Mouse (Mus musculus) retina, adult 2 months (tissue): ENCODE measurements around the gene Zfp626.
A peak's percentile ranks its signal among the peaks of the same experiment; 100 is the strongest.
"Not testable (repeated sequence)": the region's sequence is repeated elsewhere in the genome, so short reads cannot be mapped to it uniquely, and the experiment has no call there.

Experiments
- DNase-seq: peaks from one replicate; pipeline ENCODE4 v3.0.0-alpha.2; 2012; ENCODE audit warnings: low read depth, low spot score

Zfp626 gene

GRCm38 (mm10) chr7:27806896-27807295 lies at the start of gene Zfp626:
Zfp626 (plus strand) TSS chr7:27807196.
- not testable (repeated sequence) for DNase-seq

GRCm38 (mm10) chr7:27765176-27765886 lies 41.7 kb upstream of the Zfp626 start:
- DNase-seq = no peak

GRCm38 (mm10) chr7:27789306-27789705 lies 17.7 kb upstream of the Zfp626 start:
- no peak for DNase-seq

GRCm38 (mm10) chr7:27793865-27794264 lies 13.1 kb upstream of the Zfp626 start:
- DNase-seq = not testable (repeated sequence)

GRCm38 (mm10) chr7:27794566-27794965 lies 12.4 kb upstream of the Zfp626 start:
- no peak for DNase-seq

- DNase-seq = no peak
These were observed 8.8 kb upstream of the Zfp626 start for GRCm38 (mm10) chr7:27797906-27798811.

- no peak for DNase-seq
These were observed 5.9 kb upstream of the Zfp626 start for GRCm38 (mm10) chr7:27801137-27801536.

- no peak for DNase-seq
These were observed 4.0 kb upstream of the Zfp626 start for GRCm38 (mm10) chr7:27802986-27803385.

- peak; percentile 58 for DNase-seq
These were observed 2.5 kb upstream of the Zfp626 start for GRCm38 (mm10) chr7:27804297-27805030.

- not testable (repeated sequence) for DNase-seq
These were observed 309 bp downstream of the Zfp626 start for GRCm38 (mm10) chr7:27807305-27807704.

GRCm38 (mm10) chr7:27818526-27819110 lies 11.6 kb downstream of the Zfp626 start:
- DNase-seq = no peak

GRCm38 (mm10) chr7:27822611-27823010 lies 15.6 kb downstream of the Zfp626 start:
- DNase-seq = no peak

GRCm38 (mm10) chr7:27834131-27834530 lies 27.1 kb downstream of the Zfp626 start:
- DNase-seq = no peak

GRCm38 (mm10) chr7:27837896-27838295 lies 30.9 kb downstream of the Zfp626 start:
- no peak for DNase-seq

- DNase-seq = peak; percentile 67
These were observed 31.6 kb downstream of the Zfp626 start, which contains the start of gene Zfp59 for GRCm38 (mm10) chr7:27838323-27839249. Zfp59 (plus strand) TSS chr7:27838607.

GRCm38 (mm10) chr7:27839596-27839995 lies 32.6 kb downstream of the Zfp626 start:
- DNase-seq = no peak

GRCm38 (mm10) chr7:27840104-27840503 lies 33.1 kb downstream of the Zfp626 start:
- no peak for DNase-seq

- no peak for DNase-seq
These were observed 50.2 kb downstream of the Zfp626 start, which contains the start of gene Zfp607a for GRCm38 (mm10) chr7:27857227-27857626. Zfp607a (plus strand) TSS chr7:27857527.

- no peak for DNase-seq
These were observed 52.6 kb downstream of the Zfp626 start for GRCm38 (mm10) chr7:27859301-27860251.
